Mouse (Mus musculus): ENCODE measurements around the gene Slc39a13. TPM values are rescaled to one million over a fixed set of nuclear protein-coding genes. Genes with fewer than 3 reads are reported as not detected.

Slc39a13 gene
- total and polyA plus RNA-seq, 2 experiments from 2014 or later = 22.7 to 40.3 TPM

DNA sequence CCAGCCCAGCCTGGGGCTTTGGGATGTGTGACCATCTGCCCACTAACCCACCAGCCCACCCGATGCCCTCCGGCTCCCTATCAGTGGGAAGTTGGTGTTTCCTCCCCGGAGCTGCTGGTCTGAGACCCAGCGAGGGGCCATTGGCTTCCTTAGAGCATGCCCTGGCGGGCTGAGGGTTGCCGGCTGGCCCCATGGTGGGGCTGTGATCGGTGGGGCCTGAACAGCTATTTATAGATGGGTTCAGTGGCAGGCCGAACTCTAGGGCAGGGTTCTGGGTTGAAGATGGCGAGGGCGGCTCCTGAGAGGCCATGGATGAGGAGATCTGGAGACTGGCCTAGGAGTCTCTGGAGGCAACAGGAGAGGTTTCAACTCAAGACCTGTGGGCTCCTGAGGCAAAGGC is 26.8 kb upstream of the Slc39a13 start:
- Histone ChIP-seq H3K9ac (replicated peaks; ENCODE audit: low read length, poor library complexity, severe bottlenecking) (no peak overlapping the region), H3K4me1 (ENCODE audit: insufficient read depth, low read length) (no peaks in the 10 kb centered on the region), H3K36me3 (ENCODE audit: insufficient read depth, low read length) (no peaks in the 10 kb centered on the region), H3K4me2 (ENCODE audit: low read depth, low read length, poor library complexity, severe bottlenecking) (no peak overlapping the region), H3K9me3 (ENCODE audit: low read length) (no peaks in the 10 kb centered on the region), H3K4me3 (ENCODE audit: low read depth, low read length) (no peak overlapping the region), H3K27ac (ENCODE audit: low read depth, low read length) (no peak overlapping the region), H3K27me3 (ENCODE audit: insufficient read depth, low read length) (0 out of 2 replicates have a peak, but pooled peaks cover 3% of the 10 kb centered on the region)
- DNase-seq (ENCODE audit: low spot score) (no peak), ATAC-seq (ENCODE audit: low FRiP score) (no peak)
- no peak for TF ChIP-seq CTCF (IDR thresholded peaks at IDR 0.05)
- 81% methylated on average over 10 of the region's 10 CpGs for WGBS

DNA sequence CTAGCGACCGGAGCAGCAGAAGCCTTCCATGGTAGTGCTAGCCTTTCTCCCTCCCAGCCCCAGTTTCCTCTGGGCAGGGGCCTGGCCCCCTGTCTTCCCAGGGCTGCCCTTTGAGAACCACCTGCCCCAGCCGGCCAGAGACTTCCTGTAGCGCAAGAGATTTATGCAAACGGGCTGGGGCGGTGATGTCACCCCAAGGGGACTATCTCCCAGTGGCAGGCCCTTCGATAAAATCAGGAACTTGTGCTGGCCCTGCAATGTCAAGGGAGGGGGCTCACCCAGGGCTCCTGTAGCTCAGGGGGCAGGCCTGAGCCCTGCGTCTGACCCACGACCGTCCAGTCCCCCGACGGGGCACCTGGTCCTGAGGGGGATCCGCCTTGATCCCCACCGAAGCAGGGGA is 26.3 kb upstream of the Slc39a13 start:
- no peak for TF ChIP-seq CTCF (IDR thresholded peaks at IDR 0.05)
- no peak overlapping the region for H3K4me2 ChIP-seq (ENCODE audit: low read depth, low read length, poor library complexity, severe bottlenecking)
- no peaks in the 10 kb centered on the region for H3K4me1 ChIP-seq (ENCODE audit: insufficient read depth, low read length)
- DNase-seq (ENCODE audit: low spot score) = no peak
- H3K9me3 ChIP-seq (ENCODE audit: low read length) = no peaks in the 10 kb centered on the region
- H3K27ac ChIP-seq (ENCODE audit: low read depth, low read length) = no peak overlapping the region
- 71% methylated on average over 14 of the region's 14 CpGs for WGBS
- no peak overlapping the region for H3K4me3 ChIP-seq (ENCODE audit: low read depth, low read length)
- 0 out of 2 replicates have a peak, but pooled peaks cover 3% of the 10 kb centered on the region for H3K27me3 ChIP-seq (ENCODE audit: insufficient read depth, low read length)
- no peak overlapping the region for H3K9ac ChIP-seq (replicated peaks; ENCODE audit: low read length, poor library complexity, severe bottlenecking)
- no peaks in the 10 kb centered on the region for H3K36me3 ChIP-seq (ENCODE audit: insufficient read depth, low read length)
- ATAC-seq (ENCODE audit: low FRiP score) = no peak

DNA sequence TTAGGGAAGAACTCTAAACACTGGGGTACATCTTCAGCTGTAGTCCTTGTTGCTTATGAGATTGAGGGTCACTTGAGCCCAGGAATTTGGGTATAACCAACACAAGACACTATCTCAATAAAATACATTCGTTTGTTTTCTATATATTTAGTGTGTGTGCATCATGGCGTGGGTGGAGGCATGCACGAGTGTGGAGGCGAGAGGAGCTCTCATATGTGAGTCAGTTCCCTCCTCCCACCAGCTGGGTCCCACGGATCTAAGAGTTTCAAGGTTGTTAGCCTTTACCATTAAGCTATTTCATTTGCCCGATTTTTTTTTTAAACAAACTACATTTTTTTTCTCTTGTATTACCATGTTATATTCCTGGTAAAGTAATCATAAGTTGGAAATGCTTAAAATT is 20.6 kb upstream of the Slc39a13 start:
- H3K4me1 ChIP-seq (ENCODE audit: insufficient read depth, low read length) = no peaks in the 10 kb centered on the region
- DNase-seq (ENCODE audit: low spot score) = no peak
- H3K9ac ChIP-seq (replicated peaks; ENCODE audit: low read length, poor library complexity, severe bottlenecking) = no peak overlapping the region
- no peak overlapping the region for H3K4me2 ChIP-seq (ENCODE audit: low read depth, low read length, poor library complexity, severe bottlenecking)
- no peaks in the 10 kb centered on the region for H3K27me3 ChIP-seq (ENCODE audit: insufficient read depth, low read length)
- H3K27ac ChIP-seq (ENCODE audit: low read depth, low read length) = no peak overlapping the region
- no peak overlapping the region for H3K4me3 ChIP-seq (ENCODE audit: low read depth, low read length)
- no peak for ATAC-seq (ENCODE audit: low FRiP score)
- TF ChIP-seq CTCF (IDR thresholded peaks at IDR 0.05) = no peak
- H3K9me3 ChIP-seq (ENCODE audit: low read length) = no peaks in the 10 kb centered on the region
- 76% methylated on average over 6 of the region's 6 CpGs for WGBS
- H3K36me3 ChIP-seq (ENCODE audit: insufficient read depth, low read length) = no peaks in the 10 kb centered on the region

- Histone ChIP-seq H3K4me2 (ENCODE audit: low read depth, low read length, poor library complexity, severe bottlenecking) (no peak overlapping the region), H3K4me3 (ENCODE audit: low read depth, low read length) (no peak overlapping the region), H3K9ac (replicated peaks; ENCODE audit: low read length, poor library complexity, severe bottlenecking) (no peak overlapping the region), H3K9me3 (ENCODE audit: low read length) (no peaks in the 10 kb centered on the region), H3K27me3 (ENCODE audit: insufficient read depth, low read length) (no peaks in the 10 kb centered on the region), H3K36me3 (ENCODE audit: insufficient read depth, low read length) (no peaks in the 10 kb centered on the region), H3K4me1 (ENCODE audit: insufficient read depth, low read length) (no peaks in the 10 kb centered on the region), H3K27ac (ENCODE audit: low read depth, low read length) (no peak overlapping the region)
- no peak for TF ChIP-seq CTCF (IDR thresholded peaks at IDR 0.05)
- 81% methylated on average over 6 of the region's 6 CpGs for WGBS
- DNase-seq (ENCODE audit: low spot score) (no peak), ATAC-seq (ENCODE audit: low FRiP score) (no peak)
Observed at GRCm38 (mm10) chr2:91090208-91090607, 20.0 kb upstream of the Slc39a13 start.

- Histone ChIP-seq H3K27me3 (ENCODE audit: insufficient read depth, low read length) (no peaks in the 10 kb centered on the region), H3K4me1 (ENCODE audit: insufficient read depth, low read length) (no peaks in the 10 kb centered on the region), H3K9ac (replicated peaks; ENCODE audit: low read length, poor library complexity, severe bottlenecking) (no peak overlapping the region), H3K9me3 (ENCODE audit: low read length) (no peaks in the 10 kb centered on the region), H3K36me3 (ENCODE audit: insufficient read depth, low read length) (no peaks in the 10 kb centered on the region), H3K4me3 (ENCODE audit: low read depth, low read length) (no peak overlapping the region), H3K4me2 (ENCODE audit: low read depth, low read length, poor library complexity, severe bottlenecking) (no peak overlapping the region), H3K27ac (ENCODE audit: low read depth, low read length) (no peak overlapping the region)
- 81% methylated on average over 9 of the region's 9 CpGs for WGBS
- no peak for TF ChIP-seq CTCF (IDR thresholded peaks at IDR 0.05)
- ATAC-seq (ENCODE audit: low FRiP score) (no peak), DNase-seq (ENCODE audit: low spot score) (no peak)
Observed at GRCm38 (mm10) chr2:91088987-91089386, 18.8 kb upstream of the Slc39a13 start.

- 90% methylated on average over 9 of the region's 9 CpGs for WGBS
- no peak for TF ChIP-seq CTCF (IDR thresholded peaks at IDR 0.05)
- no peak for DNase-seq (ENCODE audit: low spot score)
- Histone ChIP-seq H3K4me3 (ENCODE audit: low read depth, low read length) (no peak overlapping the region), H3K27me3 (ENCODE audit: insufficient read depth, low read length) (no peaks in the 10 kb centered on the region), H3K4me2 (ENCODE audit: low read depth, low read length, poor library complexity, severe bottlenecking) (no peak overlapping the region), H3K27ac (ENCODE audit: low read depth, low read length) (no peak overlapping the region), H3K9ac (replicated peaks; ENCODE audit: low read length, poor library complexity, severe bottlenecking) (no peak overlapping the region), H3K36me3 (ENCODE audit: insufficient read depth, low read length) (no peaks in the 10 kb centered on the region), H3K9me3 (ENCODE audit: low read length) (no peaks in the 10 kb centered on the region), H3K4me1 (ENCODE audit: insufficient read depth, low read length) (no peaks in the 10 kb centered on the region)
- no peak for ATAC-seq (ENCODE audit: low FRiP score)
Observed at GRCm38 (mm10) chr2:91087453-91087852, 17.2 kb upstream of the Slc39a13 start.
